Mouse (Mus musculus): ENCODE measurements around the gene Ghr. TPM values are rescaled to one million over a fixed set of nuclear protein-coding genes. Genes with fewer than 3 reads are reported as not detected.

Ghr gene
- polyA plus RNA-seq, 2 experiments from 2014 or later = not detected

GRCm38 (mm10) chr15:3286032-3286431 is 297.3 kb downstream of the Ghr start:
- no peak for ATAC-seq

DNA sequence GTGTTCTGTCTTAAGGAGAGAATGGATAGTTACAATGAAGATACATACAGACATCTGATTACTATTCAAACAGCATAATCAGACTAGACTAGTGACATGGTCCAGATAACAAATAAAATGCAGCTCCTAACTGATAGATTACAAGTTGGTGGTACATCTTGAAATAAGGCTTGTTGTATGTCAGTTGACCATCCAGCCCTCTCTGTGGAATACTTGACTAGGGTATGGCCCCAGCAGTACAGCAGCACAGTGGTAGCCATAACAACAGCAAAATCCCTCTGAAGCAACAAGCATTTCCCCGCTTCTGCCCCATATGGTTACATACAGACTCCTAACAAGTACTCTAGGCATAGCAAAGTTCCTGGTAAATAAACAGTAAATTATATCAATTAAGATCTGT is 301.6 kb downstream of the Ghr start:
- ATAC-seq = no peak

DNA sequence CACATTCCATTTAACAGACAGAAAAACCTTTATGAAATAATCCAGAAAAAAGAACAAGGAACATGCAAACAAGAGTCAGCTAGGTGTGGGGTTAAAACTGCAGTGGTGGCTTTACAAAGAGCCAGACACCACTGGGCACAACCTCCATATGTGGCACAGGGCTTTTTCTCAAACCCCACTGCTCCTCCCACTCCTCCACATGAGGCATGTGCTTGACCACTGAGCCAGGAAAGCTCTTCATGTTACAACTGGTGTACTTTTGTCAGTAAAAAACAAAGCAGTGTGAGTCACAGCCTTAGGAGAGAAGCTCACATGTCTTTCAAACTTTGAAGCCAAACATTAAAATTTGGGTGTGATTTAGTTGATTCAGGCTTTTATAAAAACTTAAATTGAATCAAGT is 302.1 kb downstream of the Ghr start:
- no peak for ATAC-seq

- no peak for ATAC-seq
These were observed 304.1 kb downstream of the Ghr start for GRCm38 (mm10) chr15:3279242-3279641.

GRCm38 (mm10) chr15:3277391-3277790 is 305.9 kb downstream of the Ghr start:
- ATAC-seq = no peak

DNA sequence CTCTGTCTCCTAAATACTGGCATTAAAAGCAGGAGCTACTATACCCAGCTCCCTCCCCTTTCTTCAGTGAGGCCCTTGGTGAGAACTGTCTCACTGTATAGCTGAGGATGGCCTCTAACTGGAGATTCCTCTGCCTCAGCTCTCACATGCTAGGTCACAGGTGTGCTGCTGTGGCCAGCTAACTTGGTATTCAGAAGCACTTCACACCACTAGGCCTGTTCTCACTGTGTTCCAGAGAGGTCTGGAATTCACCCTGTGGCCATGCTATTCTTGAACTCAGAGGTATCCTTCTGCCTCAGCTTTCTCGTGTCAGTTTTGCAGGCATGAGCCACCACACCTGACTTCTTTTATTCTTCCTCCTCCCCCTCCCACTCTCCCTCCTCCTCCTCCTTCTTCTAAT is 310.1 kb downstream of the Ghr start:
- no peak for ATAC-seq

DNA sequence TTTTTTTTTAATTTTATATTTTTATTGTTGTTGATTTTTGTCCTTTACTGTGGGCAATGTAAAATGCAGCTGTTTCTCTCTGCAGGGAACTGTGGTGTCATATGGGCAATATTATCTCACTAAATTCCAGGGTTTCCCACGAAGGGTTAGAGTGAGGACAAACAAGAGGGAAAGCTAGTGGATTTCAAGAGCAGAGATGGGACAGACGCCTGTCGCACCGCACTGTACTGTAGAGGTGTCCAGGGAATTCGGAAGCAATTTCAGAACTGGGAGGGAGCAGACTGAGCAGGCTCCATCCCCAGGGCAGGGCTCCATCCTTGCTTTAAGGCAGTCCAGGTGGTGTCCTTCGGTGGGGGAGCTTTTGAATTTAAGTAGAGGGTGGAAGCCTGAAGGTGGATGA is 312.1 kb downstream of the Ghr start:
- peak; percentile 15 for ATAC-seq

DNA sequence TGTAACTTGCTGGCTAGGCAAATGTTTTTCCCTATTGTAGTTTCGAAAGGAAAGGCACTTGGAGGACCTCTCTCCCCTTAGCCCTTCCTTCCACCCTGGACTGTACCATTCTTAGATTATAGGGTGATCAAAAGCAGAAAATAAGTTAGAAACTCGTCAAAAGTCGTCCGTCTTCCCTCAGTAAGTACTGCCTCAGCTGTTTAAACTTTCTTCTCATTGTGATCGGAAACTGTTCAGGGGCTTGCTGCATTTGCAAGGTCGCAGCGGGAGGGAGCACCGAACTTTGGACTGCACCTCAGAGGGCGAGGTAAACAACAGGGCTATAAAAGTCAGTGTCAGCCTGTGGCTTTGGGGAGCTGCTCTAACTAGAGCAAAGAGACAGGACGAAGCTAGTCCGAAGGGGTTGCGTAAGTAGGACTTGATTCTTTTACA is 312.6 kb downstream of the Ghr start:
- peak; percentile 73 for ATAC-seq

- peak; percentile 32 for ATAC-seq
These were observed 313.2 kb downstream of the Ghr start for GRCm38 (mm10) chr15:3269996-3270645.

DNA sequence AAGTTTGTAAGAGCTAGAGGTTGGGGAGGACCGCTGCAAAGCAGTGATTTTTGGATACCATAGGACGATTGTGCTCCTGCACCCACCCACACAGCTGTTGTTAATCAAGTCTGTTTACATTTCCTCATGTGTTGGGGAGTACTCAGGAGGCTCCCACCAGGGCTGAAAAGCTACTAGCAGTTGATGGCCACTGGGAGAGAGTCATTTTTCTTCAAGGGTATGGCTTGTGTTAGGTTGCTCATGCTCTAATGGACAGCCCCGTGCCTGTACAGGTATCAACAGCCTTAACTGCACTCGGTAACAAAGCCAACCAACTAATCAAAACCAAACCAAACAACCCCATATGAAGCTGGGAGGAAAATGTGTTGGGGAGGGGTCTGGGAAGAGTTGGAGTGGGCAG is 313.8 kb downstream of the Ghr start:
- no peak for ATAC-seq

DNA sequence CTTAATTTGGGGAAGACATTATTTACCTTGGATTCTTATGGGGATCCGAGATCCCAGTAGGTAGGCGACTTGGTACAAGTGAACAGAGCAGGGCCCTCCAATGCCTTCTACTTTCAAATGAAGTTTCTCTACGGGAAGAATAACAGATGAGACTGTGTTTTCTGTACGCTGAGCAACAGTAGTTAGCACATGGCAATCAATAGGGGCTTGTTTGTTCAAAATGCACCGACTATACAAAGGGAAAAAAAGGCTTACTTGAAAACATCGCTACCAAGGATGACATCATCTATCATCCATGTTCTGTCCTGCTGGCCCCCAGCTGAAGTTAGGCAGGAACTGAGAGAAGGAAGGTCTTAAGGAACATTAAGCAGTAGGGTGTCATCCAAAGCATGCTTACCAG is 315.0 kb downstream of the Ghr start, which contains the start of gene Selenop:
Selenop (plus strand) TSS at position 301 of the 400 bp plus-strand sequence.
- no peak for ATAC-seq

All from CD4-positive, CD25-positive, alpha-beta regulatory T cell, adult 4 months (primary cell).